Mouse (Mus musculus) adipocyte (in vitro differentiated cells): ENCODE results near the gene H2-M10.1.
"Not testable (repeated sequence)": the region's sequence is repeated elsewhere in the genome, so short reads cannot be mapped to it uniquely, and the experiment has no call there.

Experiments used
- DNase-seq: peaks from one replicate; pipeline ENCODE4 v3.0.0-alpha.2; 2016; ENCODE audit warnings: low spot score

The H2-M10.1 gene

GRCm38 (mm10) chr17:36326055-36326454 is at the start of gene H2-M10.1:
Gene H2-M10.1 (minus strand): TSS chr17:36326155.
- DNase-seq, result no peak

- DNase-seq, result not testable (repeated sequence)
Measured at GRCm38 (mm10) chr17:36368317-36368716, 42.4 kb upstream of the H2-M10.1 start, which contains the start of gene H2-M10.3. Gene H2-M10.3 (minus strand): TSS chr17:36368417.

- not testable (repeated sequence) for DNase-seq
Measured at GRCm38 (mm10) chr17:36362404-36362803, 36.4 kb upstream of the H2-M10.1 start.

- DNase-seq, result peak; percentile 64
Measured at GRCm38 (mm10) chr17:36357512-36357911, 31.6 kb upstream of the H2-M10.1 start.

- DNase-seq, result no peak
Measured at GRCm38 (mm10) chr17:36355763-36356162, 29.8 kb upstream of the H2-M10.1 start.

- peak; percentile 80 for DNase-seq
Measured at GRCm38 (mm10) chr17:36355343-36355742, 29.4 kb upstream of the H2-M10.1 start.

GRCm38 (mm10) chr17:36315689-36316253 is 10.2 kb downstream of the H2-M10.1 start:
- no peak for DNase-seq

- DNase-seq, result no peak
Measured at GRCm38 (mm10) chr17:36315041-36315688, 10.8 kb downstream of the H2-M10.1 start.

- no peak for DNase-seq
Measured at GRCm38 (mm10) chr17:36314511-36314910, 11.4 kb downstream of the H2-M10.1 start.

GRCm38 (mm10) chr17:36309293-36309692 is 16.7 kb downstream of the H2-M10.1 start:
- no peak for DNase-seq

- DNase-seq, result peak; percentile 84
Measured at GRCm38 (mm10) chr17:36308855-36309254, 17.1 kb downstream of the H2-M10.1 start.

- DNase-seq, result no peak
Measured at GRCm38 (mm10) chr17:36286390-36286789, 39.6 kb downstream of the H2-M10.1 start, which contains the start of gene H2-M10.2. Gene H2-M10.2 (minus strand): TSS chr17:36286490.

GRCm38 (mm10) chr17:36281521-36282245 is 44.3 kb downstream of the H2-M10.1 start:
- no peak for DNase-seq

- DNase-seq, result no peak
Measured at GRCm38 (mm10) chr17:36274776-36275175, 51.2 kb downstream of the H2-M10.1 start.

GRCm38 (mm10) chr17:36273796-36274195 is 52.2 kb downstream of the H2-M10.1 start:
- no peak for DNase-seq
